In the genomic region with DNA sequence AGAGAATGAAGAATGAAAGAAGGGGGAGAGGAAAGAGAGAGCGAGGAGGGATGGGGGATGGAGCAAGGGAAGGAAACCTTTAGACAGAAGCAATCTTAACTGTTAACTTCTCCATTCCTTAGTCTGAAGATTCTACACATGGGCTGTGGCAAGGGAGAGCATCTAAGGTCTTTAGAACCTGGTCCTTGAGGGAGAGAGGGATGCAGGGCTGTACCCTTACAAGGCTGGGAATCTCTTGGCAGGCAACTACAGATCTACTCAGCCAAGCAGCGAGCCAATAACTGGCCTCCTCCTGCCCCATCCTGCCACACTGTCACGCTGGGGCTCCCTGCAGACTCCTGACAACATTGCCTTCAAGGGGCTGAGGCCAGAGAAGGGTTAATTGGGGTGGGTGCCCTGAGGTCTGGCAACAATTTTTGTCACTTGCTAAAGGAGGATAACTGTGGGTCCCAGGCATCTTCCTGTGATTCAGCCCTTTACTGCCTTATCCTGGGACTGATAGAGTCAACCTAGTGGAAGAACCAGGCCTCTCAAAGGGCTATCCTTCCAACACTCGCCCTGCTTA, we compare ENCODE assay signal across 11 mouse cellular contexts.
"Had no signal": no experiment of that assay in that cellular context is flagged by ENCODE, and none has a peak within 500 bp of the region (broad histone marks: within the 10 kb centered on the region; RNA-seq: fewer than 3 reads in every experiment).

No protein-coding gene starts in this region.

- DNase-seq: kidney, adult 11 months; kidney, adult 8-10 months; kidney, postnatal 10 days; kidney, postnatal 36 days; left cerebral cortex, postnatal 4 days; liver, postnatal 0 days; lung, embryonic 14.5 days; right cerebral cortex, postnatal 25 days; spleen, adult 18-20 months; thymus, adult 18-20 months; thymus, postnatal 36 days had no signal
